Mouse (Mus musculus): Measurements from ENCODE around the gene Tnip1. TPM values are rescaled to one million over a fixed set of nuclear protein-coding genes. Genes with fewer than 3 reads are reported as not detected.

The Tnip1 gene
- polyA plus RNA-seq, 1 experiment from 2014 or later, result 17.6 TPM

DNA sequence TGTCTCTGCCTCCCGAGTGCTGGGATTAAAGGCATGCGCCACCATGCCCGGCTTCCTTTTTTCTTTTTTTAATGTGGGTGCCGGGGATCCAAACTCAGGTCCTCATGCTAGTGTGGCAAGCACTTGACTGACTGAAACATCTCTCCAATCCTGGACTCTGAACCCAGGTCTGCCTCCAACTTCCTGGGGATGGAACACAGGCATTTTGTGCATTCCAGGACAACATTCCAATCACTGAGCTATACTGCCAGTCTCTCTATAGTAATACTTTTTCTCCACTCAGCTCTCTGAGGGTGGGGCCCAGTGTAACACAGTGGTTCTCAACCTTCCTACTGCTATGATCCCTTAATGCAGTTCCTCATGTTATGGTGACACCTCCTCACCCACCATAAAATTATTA is 11.9 kb upstream of the Tnip1 start:
- Histone ChIP-seq H3K27me3 (replicated peaks; ENCODE audit: insufficient read depth, low read length) (no peaks in the 10 kb centered on the region), H3K4me1 (ENCODE audit: insufficient read depth, low read depth, low read length) (peaks cover 4% of the 10 kb centered on the region), H3K4me3 (ENCODE audit: low read depth, low read length) (no peak overlapping the region), H3K9me3 (ENCODE audit: low read length) (no peaks in the 10 kb centered on the region), H3K27ac (ENCODE audit: low read length) (no peak overlapping the region), H3K4me2 (replicated peaks; ENCODE audit: low read depth, low read length) (no peak overlapping the region), H3K36me3 (ENCODE audit: insufficient read depth, low read length) (peaks cover 18% of the 10 kb centered on the region), H3K9ac (replicated peaks; ENCODE audit: low read depth) (no peak overlapping the region)
- no peak for TF ChIP-seq CTCF (IDR thresholded peaks at IDR 0.05)
- TF ChIP-seq EP300 (IDR thresholded peaks at IDR 0.05), result no peak
- DNase-seq (ENCODE audit: low spot score) (no peak), ATAC-seq (no peak)
- WGBS, result 82% methylated on average over 4 of the region's 4 CpGs

DNA sequence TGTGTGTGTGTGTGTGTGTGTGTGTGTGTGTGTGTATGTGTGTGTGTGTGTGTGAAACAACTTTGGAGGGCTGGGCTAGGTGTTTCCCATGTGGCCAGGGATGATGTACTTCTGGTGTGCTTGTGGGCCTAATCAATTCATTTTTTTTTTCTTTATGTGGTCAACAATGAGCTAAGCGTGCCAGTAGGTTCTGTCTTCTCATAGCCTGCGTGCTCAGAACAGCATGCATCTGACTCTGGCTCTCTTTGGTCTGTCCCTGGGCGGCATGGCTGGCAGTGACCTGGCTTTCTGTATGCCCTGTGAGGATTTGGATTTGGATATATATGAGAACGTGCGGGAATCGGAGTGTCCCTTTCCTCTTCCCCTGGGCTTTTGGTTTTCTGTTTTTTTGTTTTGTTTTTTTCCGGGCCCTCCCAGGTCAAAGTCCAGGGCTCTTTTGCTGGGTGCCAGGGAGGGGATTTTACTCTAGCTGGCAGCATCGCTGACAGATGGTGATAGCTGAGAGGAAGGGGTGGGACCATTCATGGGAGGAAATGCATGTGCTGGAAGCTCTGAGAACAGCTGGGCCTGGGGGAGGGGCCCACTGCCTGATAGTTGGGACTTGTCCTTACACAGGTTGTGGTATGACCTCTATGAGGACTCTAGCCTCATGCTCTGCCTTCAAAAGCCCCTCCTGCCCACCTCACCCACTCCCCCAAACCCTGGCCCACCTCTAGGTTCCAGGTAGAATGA is 10.9 kb upstream of the Tnip1 start:
- TF ChIP-seq EP300 (IDR thresholded peaks at IDR 0.05) (peak; percentile 56; the same call in 1 of the 2 replicates), CTCF (IDR thresholded peaks at IDR 0.05) (no peak)
- 42% methylated on average over 8 of the region's 8 CpGs for WGBS
- Histone ChIP-seq H3K9ac (replicated peaks; ENCODE audit: low read depth) (no peak overlapping the region), H3K4me3 (ENCODE audit: low read depth, low read length) (no peak overlapping the region), H3K27me3 (replicated peaks; ENCODE audit: insufficient read depth, low read length) (no peaks in the 10 kb centered on the region), H3K27ac (ENCODE audit: low read length) (peak overlapping the region; percentile 26; the same call in 1 of the 2 replicates), H3K4me2 (replicated peaks; ENCODE audit: low read depth, low read length) (no peak overlapping the region), H3K4me1 (ENCODE audit: insufficient read depth, low read depth, low read length) (peaks cover 4% of the 10 kb centered on the region), H3K9me3 (ENCODE audit: low read length) (no peaks in the 10 kb centered on the region), H3K36me3 (ENCODE audit: insufficient read depth, low read length) (peaks cover 8% of the 10 kb centered on the region)
- ATAC-seq (peak; percentile 83), DNase-seq (ENCODE audit: low spot score) (peak; percentile 76)

DNA sequence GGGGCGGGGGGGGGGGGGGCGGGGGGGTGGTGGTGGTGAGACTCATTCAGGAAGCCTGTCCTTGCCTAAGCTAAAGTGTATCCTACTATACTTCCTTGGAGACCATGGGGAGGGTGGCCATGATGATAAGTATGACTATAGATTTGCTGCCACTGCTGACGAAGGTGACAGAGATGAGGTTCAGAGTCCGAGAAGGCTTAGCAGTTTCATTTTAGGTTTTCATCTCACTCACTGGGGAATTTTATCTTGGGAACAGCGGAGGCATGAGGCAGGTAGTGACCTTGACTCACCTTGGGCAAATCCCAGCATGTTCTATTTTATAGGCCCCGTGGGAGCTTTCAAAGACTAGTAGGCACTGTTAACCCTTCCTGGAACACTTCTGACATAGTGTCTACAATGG is 10.1 kb upstream of the Tnip1 start:
- H3K27me3 ChIP-seq (replicated peaks; ENCODE audit: insufficient read depth, low read length), result no peaks in the 10 kb centered on the region
- H3K4me2 ChIP-seq (replicated peaks; ENCODE audit: low read depth, low read length), result no peak overlapping the region
- H3K4me3 ChIP-seq (ENCODE audit: low read depth, low read length), result no peak overlapping the region
- TF ChIP-seq EP300 (IDR thresholded peaks at IDR 0.05) (no peak), CTCF (IDR thresholded peaks at IDR 0.05) (no peak)
- no peak overlapping the region for H3K27ac ChIP-seq (ENCODE audit: low read length)
- peaks cover 4% of the 10 kb centered on the region for H3K4me1 ChIP-seq (ENCODE audit: insufficient read depth, low read depth, low read length)
- peaks cover 1% of the 10 kb centered on the region; the same call in 1 of the 2 replicates for H3K36me3 ChIP-seq (ENCODE audit: insufficient read depth, low read length)
- WGBS, result 67% methylated on average over 5 of the region's 6 CpGs
- no peak for DNase-seq (ENCODE audit: low spot score)
- H3K9ac ChIP-seq (replicated peaks; ENCODE audit: low read depth), result no peak overlapping the region
- no peak for ATAC-seq
- no peaks in the 10 kb centered on the region for H3K9me3 ChIP-seq (ENCODE audit: low read length)

DNA sequence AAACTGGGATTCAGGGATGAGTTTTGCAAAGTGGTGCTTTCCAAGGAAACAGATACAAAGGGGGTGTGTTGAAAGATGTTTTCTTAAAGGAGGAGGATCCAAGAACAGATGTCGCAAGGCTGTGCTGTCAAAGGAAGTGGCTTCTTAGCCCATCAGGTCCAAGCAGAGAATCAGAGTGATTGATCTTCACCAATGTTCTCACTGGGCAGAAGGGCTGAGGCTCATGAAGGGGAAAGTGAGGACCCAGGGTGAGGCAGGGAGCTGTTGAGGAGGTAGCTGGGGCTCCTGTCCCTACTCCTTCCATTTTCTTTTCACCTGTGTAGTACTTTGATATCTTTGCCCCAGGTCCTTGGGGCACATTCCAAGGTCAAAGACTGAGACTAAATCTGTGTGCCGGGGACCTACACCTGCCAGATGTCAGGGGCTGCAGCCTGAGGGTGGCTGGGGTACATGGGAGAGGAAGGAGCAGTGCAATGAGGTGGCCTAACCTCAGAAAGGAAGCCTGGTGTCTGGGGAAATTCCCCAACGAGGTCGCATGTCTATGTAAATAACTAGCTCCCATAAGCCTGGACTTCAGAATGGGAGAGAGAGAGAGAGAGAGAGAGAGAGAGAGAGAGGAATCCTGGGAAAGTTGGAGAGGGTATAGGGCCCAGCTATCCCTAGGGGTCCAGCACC is 9.5 kb upstream of the Tnip1 start:
- Histone ChIP-seq H3K4me3 (ENCODE audit: low read depth, low read length) (no peak overlapping the region), H3K36me3 (ENCODE audit: insufficient read depth, low read length) (no peaks in the 10 kb centered on the region), H3K27me3 (replicated peaks; ENCODE audit: insufficient read depth, low read length) (no peaks in the 10 kb centered on the region), H3K4me1 (ENCODE audit: insufficient read depth, low read depth, low read length) (peaks cover 4% of the 10 kb centered on the region), H3K9me3 (ENCODE audit: low read length) (no peaks in the 10 kb centered on the region), H3K9ac (replicated peaks; ENCODE audit: low read depth) (no peak overlapping the region), H3K4me2 (replicated peaks; ENCODE audit: low read depth, low read length) (no peak overlapping the region), H3K27ac (ENCODE audit: low read length) (no peak overlapping the region)
- peak; percentile 20; the same call in 1 of the 2 replicates for ATAC-seq
- DNase-seq (ENCODE audit: low spot score), result peak; percentile 65
- TF ChIP-seq CTCF (IDR thresholded peaks at IDR 0.05), result no peak
- no peak for TF ChIP-seq EP300 (IDR thresholded peaks at IDR 0.05)
- WGBS, result 33% methylated on average over 4 of the region's 4 CpGs

DNA sequence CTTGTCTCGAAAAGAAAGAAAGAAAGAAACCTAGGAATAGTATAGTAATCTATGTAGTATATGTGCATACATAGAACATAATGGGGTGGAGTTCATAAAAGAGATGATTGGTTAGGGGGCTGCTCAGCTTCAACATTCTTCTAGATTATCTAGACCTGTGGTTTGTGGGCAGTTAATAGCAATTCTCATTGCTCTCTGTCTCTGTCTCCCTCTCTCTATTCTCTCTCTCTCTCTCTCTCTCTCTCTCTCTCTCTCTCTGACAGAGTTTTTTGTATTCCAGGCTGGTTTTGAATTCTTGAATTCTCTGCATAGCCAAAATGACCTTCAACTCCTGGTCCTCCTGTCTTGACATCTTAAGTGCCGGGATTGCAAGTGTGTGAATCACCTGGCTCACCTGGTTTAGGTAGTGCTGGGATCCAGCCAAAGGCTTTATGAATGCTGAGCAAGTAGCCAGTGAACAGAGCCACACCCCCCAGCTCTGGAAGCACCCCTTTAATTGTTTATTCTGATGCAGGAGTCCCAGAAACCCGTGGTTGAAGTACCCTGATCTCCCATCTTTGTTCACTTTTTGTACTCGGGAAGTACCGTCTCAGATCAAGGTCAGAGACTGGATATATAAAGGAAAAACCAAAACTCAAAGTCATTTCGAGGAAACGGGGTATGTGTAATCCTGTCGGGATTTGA is 8.8 kb upstream of the Tnip1 start:
- Histone ChIP-seq H3K9ac (replicated peaks; ENCODE audit: low read depth) (no peak overlapping the region), H3K4me1 (ENCODE audit: insufficient read depth, low read depth, low read length) (peaks cover 4% of the 10 kb centered on the region), H3K4me2 (replicated peaks; ENCODE audit: low read depth, low read length) (no peak overlapping the region), H3K9me3 (ENCODE audit: low read length) (no peaks in the 10 kb centered on the region), H3K4me3 (ENCODE audit: low read depth, low read length) (no peak overlapping the region), H3K36me3 (ENCODE audit: insufficient read depth, low read length) (no peaks in the 10 kb centered on the region), H3K27me3 (replicated peaks; ENCODE audit: insufficient read depth, low read length) (no peaks in the 10 kb centered on the region), H3K27ac (ENCODE audit: low read length) (no peak overlapping the region)
- peak; percentile 47 for ATAC-seq
- TF ChIP-seq EP300 (IDR thresholded peaks at IDR 0.05) (peak; percentile 46; the same call in 1 of the 2 replicates), CTCF (IDR thresholded peaks at IDR 0.05) (no peak)
- WGBS, result 48% methylated on average over 8 of the region's 8 CpGs
- peak; percentile 80 for DNase-seq (ENCODE audit: low spot score)

DNA sequence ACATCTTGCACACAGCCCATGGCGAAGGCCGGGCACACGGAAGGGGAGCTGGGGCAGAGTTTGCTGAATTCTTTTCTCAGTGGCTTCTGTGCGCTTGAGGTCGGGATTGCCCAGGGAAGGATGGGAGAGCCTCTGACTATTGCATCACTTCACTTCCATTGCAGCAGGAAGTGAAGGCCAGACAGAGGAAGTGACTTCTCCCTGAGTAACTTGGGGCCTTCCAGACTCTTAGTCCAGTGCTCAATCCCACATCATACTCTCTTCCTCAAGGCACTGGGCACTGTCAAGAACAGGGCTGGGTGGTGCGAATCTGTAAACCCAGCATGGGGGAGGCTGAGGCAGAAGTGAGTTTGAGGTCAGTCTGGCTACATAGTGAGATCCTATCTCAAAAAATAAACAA is 2.5 kb upstream of the Tnip1 start:
- Histone ChIP-seq H3K27me3 (replicated peaks; ENCODE audit: insufficient read depth, low read length) (no peaks in the 10 kb centered on the region), H3K4me1 (ENCODE audit: insufficient read depth, low read depth, low read length) (no peaks in the 10 kb centered on the region), H3K36me3 (ENCODE audit: insufficient read depth, low read length) (no peaks in the 10 kb centered on the region), H3K9ac (replicated peaks; ENCODE audit: low read depth) (no peak overlapping the region), H3K4me2 (replicated peaks; ENCODE audit: low read depth, low read length) (no peak overlapping the region), H3K4me3 (ENCODE audit: low read depth, low read length) (no peak overlapping the region), H3K9me3 (ENCODE audit: low read length) (no peaks in the 10 kb centered on the region), H3K27ac (ENCODE audit: low read length) (no peak overlapping the region)
- WGBS, result 60% methylated on average over 6 of the region's 6 CpGs
- TF ChIP-seq CTCF (IDR thresholded peaks at IDR 0.05) (no peak), EP300 (IDR thresholded peaks at IDR 0.05) (no peak)
- ATAC-seq (no peak), DNase-seq (ENCODE audit: low spot score) (peak; percentile 27)

Measured in lung, postnatal 0 days (tissue).